Mouse (Mus musculus) midbrain, embryonic 16.5 days (tissue): ENCODE results near the gene Fam171a1. TPM values are rescaled to one million over a fixed set of nuclear protein-coding genes. Genes with fewer than 3 reads are reported as not detected.

Experiments
- ATAC-seq: fragments of 200-750 bp; cut with Nextera tagmentation; 2 replicates; pipeline ENCODE4 v1.8.0; 2017; ENCODE audit warnings: moderate TSS enrichment
- H3K27ac ChIP-seq: fragments of 300-500 bp; sonication (generic); 2 replicates; pipeline ENCODE4 v1.5.1; 2014; ENCODE audit warnings: mild to moderate bottlenecking, low read length, mixed read lengths
- H3K27me3 ChIP-seq: fragments of 300-500 bp; sonication (generic); 2 replicates; pipeline ENCODE4 v1.6.1; 2014; ENCODE audit warnings: low read depth, low read length, mixed read lengths; ENCODE audit not compliant: control insufficient read depth, insufficient read depth
- H3K36me3 ChIP-seq: fragments of 300-500 bp; sonication (generic); 2 replicates; pipeline ENCODE4 v1.6.1; 2014; ENCODE audit warnings: mild to moderate bottlenecking, low read length, moderate library complexity, mixed read lengths; ENCODE audit not compliant: control insufficient read depth, insufficient read depth
- H3K4me1 ChIP-seq: fragments of 300-500 bp; sonication (generic); 2 replicates; pipeline ENCODE4 v1.6.1; 2014; ENCODE audit warnings: mild to moderate bottlenecking, low read length, mixed read lengths; ENCODE audit not compliant: control insufficient read depth, insufficient read depth
- H3K4me2 ChIP-seq: fragments of 300-500 bp; sonication (generic); 2 replicates; pipeline ENCODE4 v1.6.1; 2014; ENCODE audit warnings: mild to moderate bottlenecking, low read length, mixed read lengths
- H3K4me3 ChIP-seq: fragments of 300-500 bp; sonication (generic); 2 replicates; pipeline ENCODE4 v1.5.1; 2014; ENCODE audit warnings: low read depth, mild to moderate bottlenecking, low read length, moderate library complexity, mixed read lengths
- H3K9ac ChIP-seq: fragments of 300-500 bp; sonication (generic); 2 replicates; pipeline ENCODE4 v1.6.1; 2014; ENCODE audit warnings: low read depth, low read length, mixed read lengths
- H3K9me3 ChIP-seq: fragments of 300-500 bp; sonication (generic); replicated peaks from 2 replicates; pipeline ENCODE4 v1.6.1; 2014; ENCODE audit warnings: mild to moderate bottlenecking, low read length, mixed read lengths; ENCODE audit not compliant: control insufficient read depth, poor library complexity, severe bottlenecking
- WGBS: fragments of 180-500 bp; shearing (Covaris S2); extraction: QIAGEN DNeasy Blood & Tissue Kit; methylation state at CpG from one replicate; pipeline ENCODE4 v1.1.7; 2014; 5-methylcytosine and 5-hydroxymethylcytosine counted together
- microRNA-seq: library from miRNA; unstranded; fragments of <30 nt; microRNA quantifications from one replicate; pipeline ENCODE4, GENCODE M21; 2017
- polyA plus RNA-seq: library from polyadenylated mRNA; unstranded; fragments of >200 nt; fragmentation: Nextera tagmentation; extraction: Ambion mirVana; gene quantifications from 2 replicates; pipeline ENCODE4 v1.2.1, GENCODE M21; 2015

Fam171a1 gene
- polyA plus RNA-seq, 1 experiment from 2014 or later, result 44.0 TPM

- Histone ChIP-seq H3K4me2 (no peak overlapping the region), H3K27ac (no peak overlapping the region), H3K9ac (no peak overlapping the region), H3K4me1 (no peaks in the 10 kb centered on the region), H3K36me3 (no peaks in the 10 kb centered on the region), H3K27me3 (no peaks in the 10 kb centered on the region), H3K9me3 (no peaks in the 10 kb centered on the region), H3K4me3 (no peak overlapping the region)
- WGBS, result 80% methylated on average over 5 of the region's 5 CpGs
- ATAC-seq, result no peak
Observed at GRCm38 (mm10) chr2:3239255-3239654, 125.2 kb downstream of the Fam171a1 start.

DNA sequence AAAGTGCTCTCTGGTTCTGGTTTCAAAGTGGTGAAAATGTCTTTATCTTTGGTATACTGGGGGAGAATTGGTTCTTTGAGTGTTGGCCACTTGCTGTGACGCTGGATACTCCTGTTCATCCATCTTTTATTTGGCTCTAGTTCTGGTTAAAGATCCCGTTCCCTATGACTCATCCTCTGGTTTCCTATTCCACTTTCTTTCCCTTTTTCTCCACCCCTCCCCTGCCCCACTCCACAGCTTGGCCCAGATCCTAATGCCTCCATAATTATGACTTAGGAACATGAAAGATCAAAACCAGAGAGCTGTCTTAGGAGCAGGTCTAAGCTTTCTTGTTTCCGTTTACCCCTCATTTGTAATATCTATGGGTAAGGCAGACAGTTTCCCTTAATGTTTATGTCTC lies 130.2 kb downstream of the Fam171a1 start:
- Histone ChIP-seq H3K4me3 (no peak overlapping the region), H3K36me3 (no peaks in the 10 kb centered on the region), H3K27ac (no peak overlapping the region), H3K9ac (no peak overlapping the region), H3K9me3 (no peaks in the 10 kb centered on the region), H3K4me1 (no peaks in the 10 kb centered on the region), H3K4me2 (no peak overlapping the region), H3K27me3 (no peaks in the 10 kb centered on the region)
- 67% methylated on average over 3 of the region's 3 CpGs for WGBS
- ATAC-seq, result no peak

GRCm38 (mm10) chr2:3251309-3251708 lies 137.3 kb downstream of the Fam171a1 start:
- ATAC-seq, result no peak
- Histone ChIP-seq H3K4me1 (no peaks in the 10 kb centered on the region), H3K4me2 (no peak overlapping the region), H3K27me3 (no peaks in the 10 kb centered on the region), H3K9ac (no peak overlapping the region), H3K4me3 (no peak overlapping the region), H3K9me3 (no peaks in the 10 kb centered on the region; the same call in 1 of the 2 replicates), H3K36me3 (no peaks in the 10 kb centered on the region), H3K27ac (no peak overlapping the region)
- WGBS, result 77% methylated on average over 2 of the region's 2 CpGs

DNA sequence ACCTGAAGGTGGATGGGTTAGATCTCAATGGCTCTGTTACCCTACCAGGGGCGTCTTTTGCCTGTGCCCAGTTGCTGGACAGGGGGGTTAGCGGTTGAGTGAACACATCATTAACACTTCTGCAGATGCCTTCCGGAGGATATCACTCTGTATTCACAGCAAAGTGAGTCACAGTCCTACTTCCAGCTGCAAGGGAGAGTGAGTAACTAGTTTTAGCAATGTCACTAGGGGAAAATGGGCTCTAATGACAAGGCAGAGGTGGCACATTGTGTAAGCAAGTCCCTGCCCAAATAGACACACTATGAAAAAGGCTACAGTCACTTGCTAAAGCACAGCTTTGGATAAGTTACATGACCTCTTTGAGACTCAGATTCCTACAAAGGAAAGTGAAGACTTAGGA lies 152.4 kb downstream of the Fam171a1 start:
- no peak for ATAC-seq
- Histone ChIP-seq H3K9ac (no peak overlapping the region), H3K27me3 (no peaks in the 10 kb centered on the region), H3K4me3 (no peak overlapping the region), H3K4me1 (no peaks in the 10 kb centered on the region), H3K9me3 (no peaks in the 10 kb centered on the region), H3K36me3 (no peaks in the 10 kb centered on the region), H3K27ac (no peak overlapping the region), H3K4me2 (no peak overlapping the region)
- 90% methylated on average over 3 of the region's 3 CpGs for WGBS

DNA sequence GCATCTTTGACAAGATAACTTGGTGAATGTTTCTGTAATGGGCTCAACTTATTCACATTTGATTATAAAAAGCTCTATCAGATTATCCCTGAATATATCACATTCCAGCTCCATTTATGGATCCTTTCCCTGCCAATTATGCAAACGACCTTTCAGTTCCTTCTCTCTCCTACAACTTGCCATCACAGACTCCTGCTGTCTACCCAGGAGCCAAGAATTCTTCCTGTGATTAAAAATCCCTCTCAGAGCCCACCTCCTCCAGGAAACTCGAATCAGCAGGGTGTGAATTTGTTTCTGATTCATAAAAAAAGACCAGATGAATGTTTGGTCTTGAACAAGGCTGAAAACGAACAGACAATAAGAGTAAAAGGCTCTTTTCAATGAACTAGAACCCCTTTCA lies 153.9 kb downstream of the Fam171a1 start:
- no peak for ATAC-seq
- H3K27ac ChIP-seq, result no peak overlapping the region
- no peaks in the 10 kb centered on the region for H3K36me3 ChIP-seq
- no peaks in the 10 kb centered on the region for H3K4me1 ChIP-seq
- H3K27me3 ChIP-seq, result no peaks in the 10 kb centered on the region
- H3K9me3 ChIP-seq, result no peaks in the 10 kb centered on the region
- no peak overlapping the region for H3K9ac ChIP-seq
- no peak overlapping the region for H3K4me3 ChIP-seq
- H3K4me2 ChIP-seq, result no peak overlapping the region
- WGBS, result 25% methylated on average over 3 of the region's 3 CpGs

- no peaks in the 10 kb centered on the region for H3K36me3 ChIP-seq
- no peaks in the 10 kb centered on the region for H3K4me1 ChIP-seq
- no peaks in the 10 kb centered on the region for H3K9me3 ChIP-seq
- H3K9ac ChIP-seq, result no peak overlapping the region
- ATAC-seq, result no peak
- no peaks in the 10 kb centered on the region for H3K27me3 ChIP-seq
- no peak overlapping the region for H3K4me3 ChIP-seq
- H3K4me2 ChIP-seq, result no peak overlapping the region
- no peak overlapping the region for H3K27ac ChIP-seq
- 91% methylated on average over 2 of the region's 2 CpGs for WGBS
Observed at GRCm38 (mm10) chr2:3273349-3273748, 159.3 kb downstream of the Fam171a1 start.

DNA sequence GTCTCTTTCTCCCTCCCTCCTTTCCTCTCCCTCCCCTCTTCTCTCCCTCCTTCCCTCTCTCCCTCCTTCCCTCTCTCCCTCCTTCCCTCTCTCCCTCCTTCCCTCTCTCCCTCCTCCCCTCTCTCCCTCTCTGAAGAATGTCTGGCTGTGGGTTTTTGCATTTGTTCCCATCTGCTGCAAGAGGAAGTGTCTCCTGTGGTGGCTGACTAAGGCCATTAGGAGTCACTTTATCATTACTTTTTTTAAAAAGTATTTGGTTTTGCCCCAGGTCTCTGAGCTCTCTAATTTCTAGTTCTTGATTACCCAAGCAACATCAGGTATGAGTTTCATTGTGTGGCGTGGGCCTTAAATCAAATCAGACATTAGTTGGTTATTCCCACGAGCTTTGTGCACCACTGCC lies 162.1 kb downstream of the Fam171a1 start:
- no peak for ATAC-seq
- no peaks in the 10 kb centered on the region for H3K4me1 ChIP-seq
- H3K4me3 ChIP-seq, result no peak overlapping the region
- 66% methylated on average over 2 of the region's 2 CpGs for WGBS
- no peak overlapping the region for H3K9ac ChIP-seq
- no peaks in the 10 kb centered on the region for H3K27me3 ChIP-seq
- no peak overlapping the region for H3K27ac ChIP-seq
- no peaks in the 10 kb centered on the region for H3K9me3 ChIP-seq
- no peaks in the 10 kb centered on the region for H3K36me3 ChIP-seq
- no peak overlapping the region for H3K4me2 ChIP-seq

Small RNA genes within 50 kb of the gene (microRNA-seq; reads per million reads assigned to microRNA genes)
- gene Gm27306, result not detected

Other genes starting within 250 kb of the Fam171a1 start
- gene Nmt2, start 170.0 kb downstream of the Fam171a1 start, polyA plus RNA-seq, result 121 and 122 TPM in 2 replicates
- 10.8 and 11.8 TPM in 2 replicates for gene Rpp38, start 218.4 kb downstream of the Fam171a1 start, polyA plus RNA-seq
- gene Acbd7, start 221.9 kb downstream of the Fam171a1 start, polyA plus RNA-seq, result 4.3 and 7.3 TPM in 2 replicates